Mouse (Mus musculus) myocyte (in vitro differentiated cells): ENCODE data around the gene Mus81. TPM values are rescaled to one million over a fixed set of nuclear protein-coding genes. Genes with fewer than 3 reads are reported as not detected.

Experiments
- H3K27me3 ChIP-seq: one replicate; pipeline ENCODE4 v1.6.1; 2011; ENCODE audit not compliant: control insufficient read depth, insufficient read depth, insufficient read length
- H3K36me3 ChIP-seq: one replicate; pipeline ENCODE4 v1.6.1; 2011; ENCODE audit not compliant: control insufficient read depth, insufficient read depth
- H3K4me2 ChIP-seq: one replicate; pipeline ENCODE4 v1.6.1; 2011; ENCODE audit warnings: low read depth, control low read depth
- H3K4me3 ChIP-seq: one replicate; pipeline ENCODE4 v1.5.1; 2011; ENCODE audit warnings: mild to moderate bottlenecking, control low read depth, moderate library complexity
- H3K79me2 ChIP-seq: one replicate; pipeline ENCODE4 v1.6.1; 2011; ENCODE audit not compliant: control insufficient read depth, insufficient read depth
- H3ac ChIP-seq: one replicate; pipeline ENCODE4 v1.6.1; 2011; ENCODE audit not compliant: control insufficient read depth, insufficient read length
- CEBPB ChIP-seq: IDR thresholded peaks from 2 replicates; pipeline ENCODE4 v1.6.1; 2011; ENCODE audit warnings: mild to moderate bottlenecking, moderate library complexity; ENCODE audit not compliant: poor library complexity, insufficient read depth, severe bottlenecking
- E2F4 ChIP-seq: IDR thresholded peaks from one replicate; pipeline ENCODE4 v1.6.1; 2011; ENCODE audit warnings: mild to moderate bottlenecking, control low read depth, moderate library complexity; ENCODE audit not compliant: insufficient read depth
- MAX ChIP-seq: IDR thresholded peaks from one replicate; pipeline ENCODE4 v1.6.1; 2011; ENCODE audit warnings: low read depth, mild to moderate bottlenecking, control low read depth
- MYOD1 ChIP-seq, 3 experiments: IDR thresholded peaks; one replicate each; pipeline ENCODE4 v1.6.1; 2011; ENCODE audit warnings: control low read depth in 2 of 3, low read depth in 2 of 3, mild to moderate bottlenecking in 2 of 3, moderate library complexity in 1 of 3; ENCODE audit not compliant: insufficient read length in 2 of 3, control insufficient read depth in 1 of 3
- MYOG ChIP-seq, 3 experiments: IDR thresholded peaks; one replicate each; pipeline ENCODE4 v1.6.1; 2011; ENCODE audit warnings: control low read depth in 2 of 3, low read depth in 2 of 3, mild to moderate bottlenecking in 2 of 3; ENCODE audit not compliant: insufficient read length in 2 of 3, control insufficient read depth in 1 of 3, insufficient read depth in 1 of 3
- POLR2A ChIP-seq: IDR thresholded peaks from one replicate; pipeline ENCODE4 v1.6.1; 2011; ENCODE audit warnings: low read depth, mild to moderate bottlenecking, control low read depth, moderate library complexity; ENCODE audit not compliant: insufficient read length
- POLR2AphosphoS2 ChIP-seq: IDR thresholded peaks from one replicate; pipeline ENCODE4 v1.6.1; 2011; ENCODE audit warnings: low read depth, control low read depth; ENCODE audit not compliant: insufficient read length
- REST ChIP-seq: IDR thresholded peaks from one replicate; pipeline ENCODE4 v1.6.1; 2011; ENCODE audit warnings: mild to moderate bottlenecking, control low read depth, moderate library complexity; ENCODE audit not compliant: insufficient read depth, insufficient read length
- SRF ChIP-seq: IDR thresholded peaks from one replicate; pipeline ENCODE4 v1.6.1; 2011; ENCODE audit warnings: low read depth; ENCODE audit not compliant: control insufficient read depth, insufficient read length
- TCF12 ChIP-seq: IDR thresholded peaks from one replicate; pipeline ENCODE4 v1.6.1; 2011; ENCODE audit warnings: mild to moderate bottlenecking, control low read depth; ENCODE audit not compliant: poor library complexity, insufficient read depth, severe bottlenecking
- TCF3 ChIP-seq: IDR thresholded peaks from one replicate; pipeline ENCODE4 v1.6.1; 2011; ENCODE audit warnings: low read depth, control low read depth; ENCODE audit not compliant: insufficient read length
- USF1 ChIP-seq: IDR thresholded peaks from one replicate; pipeline ENCODE4 v1.6.1; 2011; ENCODE audit warnings: low read depth, mild to moderate bottlenecking, control low read depth, moderate library complexity
- polyA plus RNA-seq: library from polyadenylated mRNA; unstranded; fragments of >200 nt; fragmentation: generic; extraction: Trizol; gene quantifications from one replicate; pipeline ENCODE4 v1.2.1, GENCODE M21; 2012; ENCODE audit warnings: missing spikeins

Gene Mus81
- polyA plus RNA-seq, 1 experiment, result 66.4 TPM

GRCm38 (mm10) chr19:5486771-5487170 lies 1.4 kb downstream of the Mus81 start:
- TF ChIP-seq E2F4 (no peak), REST (no peak), SRF (no peak), MYOD1 (IDR thresholded peaks at IDR 0.05; ENCODE audit: control insufficient read depth in 1 of 3, insufficient read length in 2 of 3, low read depth in 2 of 3) (no peak), TCF3 (no peak), MAX (no peak), POLR2AphosphoS2 (no peak)
- peaks cover 24% of the 10 kb centered on the region for H3K79me2 ChIP-seq
- peak overlapping the region; percentile 82 for H3K4me2 ChIP-seq
- H3K36me3 ChIP-seq, result peaks cover 19% of the 10 kb centered on the region
- H3K27me3 ChIP-seq, result no peaks in the 10 kb centered on the region
- peak overlapping the region; percentile 85 for H3K4me3 ChIP-seq
- H3ac ChIP-seq, result no peak overlapping the region

DNA sequence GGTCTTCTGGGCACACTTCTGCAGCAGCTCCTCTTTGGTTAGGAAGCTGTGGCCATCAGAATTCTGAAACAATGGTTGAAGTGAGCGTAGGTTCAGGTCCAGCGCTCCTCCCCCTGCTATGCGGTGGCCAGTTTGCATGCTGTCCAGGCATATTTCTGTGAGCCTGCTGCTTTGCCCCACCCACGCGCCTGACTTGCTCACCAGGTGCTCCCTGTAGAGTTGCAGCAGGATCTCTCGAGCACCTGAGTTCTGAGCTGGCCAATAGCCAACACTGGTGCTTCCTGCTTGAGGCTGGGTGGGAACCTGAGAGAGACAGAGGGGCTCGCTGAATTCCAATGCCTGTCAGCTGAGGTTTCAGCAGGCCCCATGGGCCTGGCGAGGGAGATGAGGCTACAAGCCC lies 1.9 kb downstream of the Mus81 start:
- Histone ChIP-seq H3K79me2 (peaks cover 19% of the 10 kb centered on the region), H3K4me2 (peak overlapping the region; percentile 82), H3K4me3 (peak overlapping the region; percentile 85), H3K36me3 (peaks cover 18% of the 10 kb centered on the region), H3K27me3 (no peaks in the 10 kb centered on the region), H3ac (no peak overlapping the region)
- TF ChIP-seq MYOG (IDR thresholded peaks at IDR 0.05; ENCODE audit: control insufficient read depth in 1 of 3, insufficient read depth in 1 of 3, insufficient read length in 2 of 3, low read depth in 2 of 3) (no peak), POLR2AphosphoS2 (peak; percentile 63), E2F4 (no peak), POLR2A (no peak), USF1 (no peak), MYOD1 (IDR thresholded peaks at IDR 0.05; ENCODE audit: control insufficient read depth in 1 of 3, insufficient read length in 2 of 3, low read depth in 2 of 3) (no peak), CEBPB (no peak), SRF (no peak)

GRCm38 (mm10) chr19:5485821-5486220 lies 2.4 kb downstream of the Mus81 start:
- H3K79me2 ChIP-seq, result peaks cover 15% of the 10 kb centered on the region
- H3K4me2 ChIP-seq, result no peak overlapping the region
- H3K4me3 ChIP-seq, result no peak overlapping the region
- H3ac ChIP-seq, result no peak overlapping the region
- TF ChIP-seq REST (no peak), E2F4 (no peak), USF1 (no peak), MYOG (IDR thresholded peaks at IDR 0.05; ENCODE audit: control insufficient read depth in 1 of 3, insufficient read depth in 1 of 3, insufficient read length in 2 of 3, low read depth in 2 of 3) (no peak), MAX (no peak), POLR2A (no peak), CEBPB (no peak), TCF12 (no peak), SRF (no peak), POLR2AphosphoS2 (no peak), MYOD1 (IDR thresholded peaks at IDR 0.05; ENCODE audit: control insufficient read depth in 1 of 3, insufficient read length in 2 of 3, low read depth in 2 of 3) (no peak), TCF3 (no peak)
- H3K36me3 ChIP-seq, result peaks cover 22% of the 10 kb centered on the region
- H3K27me3 ChIP-seq, result no peaks in the 10 kb centered on the region

GRCm38 (mm10) chr19:5485371-5485770 lies 2.8 kb downstream of the Mus81 start:
- peaks cover 14% of the 10 kb centered on the region for H3K79me2 ChIP-seq
- H3K4me3 ChIP-seq, result no peak overlapping the region
- H3K4me2 ChIP-seq, result no peak overlapping the region
- no peaks in the 10 kb centered on the region for H3K27me3 ChIP-seq
- TF ChIP-seq POLR2AphosphoS2 (peak; percentile 4), USF1 (no peak), MAX (no peak)
- H3K36me3 ChIP-seq, result peaks cover 23% of the 10 kb centered on the region
- H3ac ChIP-seq, result no peak overlapping the region

DNA sequence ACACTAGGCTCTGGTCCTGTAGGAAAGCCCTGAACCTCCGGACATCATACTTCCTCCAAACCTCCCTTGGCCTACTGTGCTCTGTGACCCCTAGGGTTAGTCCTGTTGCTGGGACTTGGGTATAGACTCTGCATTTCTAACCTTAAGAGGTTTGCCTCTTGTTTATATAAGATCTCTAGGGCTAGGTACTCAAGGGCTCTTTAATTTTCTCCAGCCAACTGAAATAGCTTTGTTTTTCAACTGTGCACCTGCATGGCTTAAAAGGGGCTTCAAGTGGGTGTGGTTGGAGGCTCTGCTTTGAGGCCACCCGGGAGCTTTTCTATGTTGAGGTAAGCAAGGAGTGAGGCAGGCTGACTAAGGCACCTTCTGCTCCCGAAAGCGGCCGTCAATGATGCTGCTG lies 3.7 kb downstream of the Mus81 start:
- Histone ChIP-seq H3ac (no peak overlapping the region), H3K4me3 (no peak overlapping the region), H3K36me3 (peaks cover 23% of the 10 kb centered on the region), H3K4me2 (no peak overlapping the region), H3K27me3 (no peaks in the 10 kb centered on the region), H3K79me2 (peaks cover 14% of the 10 kb centered on the region)
- TF ChIP-seq POLR2A, result no peak
- TF ChIP-seq CEBPB, result no peak
- no peak for TF ChIP-seq TCF12
- TF ChIP-seq MYOD1 (IDR thresholded peaks at IDR 0.05; ENCODE audit: control insufficient read depth in 1 of 3, insufficient read length in 2 of 3, low read depth in 2 of 3), result no peak
- no peak for TF ChIP-seq REST
- no peak for TF ChIP-seq MYOG (IDR thresholded peaks at IDR 0.05; ENCODE audit: control insufficient read depth in 1 of 3, insufficient read depth in 1 of 3, insufficient read length in 2 of 3, low read depth in 2 of 3)
- no peak for TF ChIP-seq TCF3
- no peak for TF ChIP-seq E2F4
- TF ChIP-seq POLR2AphosphoS2, result no peak
- TF ChIP-seq USF1, result no peak
